Mouse (Mus musculus) E14TG2a.4 (cell line): ENCODE results near the gene Sqstm1.

Experiments
- H3K27me3 ChIP-seq: 2 replicates; pipeline ENCODE4 v1.6.1; 2014; ENCODE audit warnings: low read length, control low read depth; ENCODE audit not compliant: insufficient read depth
- H3K36me3 ChIP-seq: 2 replicates; pipeline ENCODE4 v1.6.1; 2014; ENCODE audit warnings: low read length, control low read depth; ENCODE audit not compliant: insufficient read depth
- H3K4me1 ChIP-seq: replicated peaks from 2 replicates; pipeline ENCODE4 v1.6.1; 2014; ENCODE audit warnings: low read depth, low read length, control low read depth
- H3K4me3 ChIP-seq: replicated peaks from 2 replicates; pipeline ENCODE4 v1.5.1; 2014; ENCODE audit warnings: mild to moderate bottlenecking, low read length
- H3K9me3 ChIP-seq: 2 replicates; pipeline ENCODE4 v1.6.1; 2014; ENCODE audit warnings: low read length, control low read depth
- CTCF ChIP-seq: conservative IDR thresholded peaks from 2 replicates; pipeline ENCODE4 v1.5.1; 2014; ENCODE audit warnings: low read length
- NANOG ChIP-seq: IDR thresholded peaks from 2 replicates; pipeline ENCODE4 v1.6.1; 2014; ENCODE audit warnings: borderline replicate concordance, low read length, mixed read lengths
- POU5F1 ChIP-seq: IDR thresholded peaks from 2 replicates; pipeline ENCODE4 v1.6.1; 2014; ENCODE audit warnings: low read length, borderline replicate concordance

The Sqstm1 gene

DNA sequence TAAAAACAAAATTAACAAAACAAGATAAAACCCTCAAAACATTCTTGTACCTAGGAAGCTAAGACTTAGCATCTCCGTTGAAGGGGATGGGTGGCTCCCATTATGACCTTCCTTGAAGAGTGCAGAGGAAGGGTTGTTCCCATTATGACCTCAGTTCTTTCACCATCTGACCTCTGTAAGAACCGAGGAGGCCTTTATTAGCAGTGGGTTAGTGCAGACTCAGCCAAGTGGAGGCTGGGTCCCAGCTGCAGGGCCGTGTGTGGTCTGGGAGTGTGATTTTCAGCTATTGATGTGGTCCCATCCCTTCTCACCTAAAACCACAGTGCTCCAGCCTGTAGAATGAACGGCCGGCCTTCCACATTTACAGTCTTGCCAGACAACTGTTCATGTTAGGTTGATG lies 34.6 kb upstream of the Sqstm1 start:
- Histone ChIP-seq H3K36me3 (0 out of 2 replicates have a peak, but pooled peaks cover 4% of the 10 kb centered on the region), H3K4me1 (peaks cover 41% of the 10 kb centered on the region), H3K9me3 (no peaks in the 10 kb centered on the region), H3K27me3 (peaks cover 4% of the 10 kb centered on the region), H3K4me3 (no peak overlapping the region)
- TF ChIP-seq NANOG (no peak), CTCF (no peak), POU5F1 (no peak)

DNA sequence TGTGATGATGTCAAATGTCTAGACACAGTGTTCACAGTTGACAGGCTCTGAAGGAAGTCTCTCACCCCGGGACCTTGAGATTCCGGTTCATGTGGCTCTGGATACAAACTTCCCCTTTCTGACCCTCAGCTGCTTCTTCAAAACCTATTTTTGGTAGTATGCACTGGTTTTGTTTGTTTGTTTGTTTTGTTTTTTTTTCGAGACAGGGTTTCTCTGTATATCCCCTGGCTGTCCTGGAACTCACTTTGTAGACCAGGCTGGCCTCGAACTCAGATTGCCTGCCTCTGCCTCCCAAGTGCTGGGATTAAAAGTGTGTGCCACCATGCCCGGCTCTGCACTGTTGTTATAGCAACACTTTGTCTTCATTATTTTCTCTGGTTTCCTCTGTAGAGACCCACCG lies 33.3 kb upstream of the Sqstm1 start:
- TF ChIP-seq CTCF (no peak), POU5F1 (no peak), NANOG (no peak)
- peaks cover 15% of the 10 kb centered on the region for H3K27me3 ChIP-seq
- peaks cover 30% of the 10 kb centered on the region for H3K4me1 ChIP-seq
- no peak overlapping the region for H3K4me3 ChIP-seq
- no peaks in the 10 kb centered on the region for H3K9me3 ChIP-seq
- H3K36me3 ChIP-seq = peaks cover 13% of the 10 kb centered on the region

DNA sequence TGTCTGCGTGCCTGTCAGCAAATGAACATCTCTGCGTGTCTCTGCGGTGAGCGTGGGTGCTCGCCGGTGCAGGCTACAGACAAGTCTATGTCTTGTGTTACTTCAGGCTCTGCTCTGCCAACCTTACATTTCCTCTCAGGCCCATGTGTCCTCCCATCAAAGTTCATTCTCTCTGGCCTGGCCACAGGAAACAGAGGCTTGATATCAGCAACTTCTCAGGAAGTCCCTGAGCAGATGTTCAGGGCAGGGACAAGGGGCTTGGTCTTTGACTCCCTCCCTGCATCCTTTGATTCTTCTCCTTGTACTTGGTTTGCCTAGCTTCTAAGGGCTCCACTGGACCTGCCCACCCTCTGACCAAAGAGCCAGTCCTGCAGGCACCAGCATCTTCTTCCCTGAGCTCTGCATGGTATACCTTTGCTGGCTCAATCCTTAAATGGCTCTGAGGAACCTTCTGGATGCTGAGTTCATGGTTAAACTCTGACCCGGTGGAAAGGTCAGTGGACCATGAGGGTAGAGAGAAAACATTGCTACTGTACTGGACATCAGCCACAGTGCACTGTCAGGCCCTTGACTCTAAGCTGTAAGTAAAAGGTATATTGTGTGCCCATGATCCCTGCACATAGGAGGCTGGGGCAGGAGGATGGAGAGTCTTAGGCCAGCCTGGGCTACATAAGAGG lies 29.7 kb upstream of the Sqstm1 start:
- peaks cover 34% of the 10 kb centered on the region for H3K4me1 ChIP-seq
- H3K27me3 ChIP-seq = peaks cover 48% of the 10 kb centered on the region
- H3K9me3 ChIP-seq = no peaks in the 10 kb centered on the region
- H3K36me3 ChIP-seq = peaks cover 20% of the 10 kb centered on the region
- no peak overlapping the region for H3K4me3 ChIP-seq
- TF ChIP-seq CTCF (no peak), POU5F1 (no peak), NANOG (no peak)

DNA sequence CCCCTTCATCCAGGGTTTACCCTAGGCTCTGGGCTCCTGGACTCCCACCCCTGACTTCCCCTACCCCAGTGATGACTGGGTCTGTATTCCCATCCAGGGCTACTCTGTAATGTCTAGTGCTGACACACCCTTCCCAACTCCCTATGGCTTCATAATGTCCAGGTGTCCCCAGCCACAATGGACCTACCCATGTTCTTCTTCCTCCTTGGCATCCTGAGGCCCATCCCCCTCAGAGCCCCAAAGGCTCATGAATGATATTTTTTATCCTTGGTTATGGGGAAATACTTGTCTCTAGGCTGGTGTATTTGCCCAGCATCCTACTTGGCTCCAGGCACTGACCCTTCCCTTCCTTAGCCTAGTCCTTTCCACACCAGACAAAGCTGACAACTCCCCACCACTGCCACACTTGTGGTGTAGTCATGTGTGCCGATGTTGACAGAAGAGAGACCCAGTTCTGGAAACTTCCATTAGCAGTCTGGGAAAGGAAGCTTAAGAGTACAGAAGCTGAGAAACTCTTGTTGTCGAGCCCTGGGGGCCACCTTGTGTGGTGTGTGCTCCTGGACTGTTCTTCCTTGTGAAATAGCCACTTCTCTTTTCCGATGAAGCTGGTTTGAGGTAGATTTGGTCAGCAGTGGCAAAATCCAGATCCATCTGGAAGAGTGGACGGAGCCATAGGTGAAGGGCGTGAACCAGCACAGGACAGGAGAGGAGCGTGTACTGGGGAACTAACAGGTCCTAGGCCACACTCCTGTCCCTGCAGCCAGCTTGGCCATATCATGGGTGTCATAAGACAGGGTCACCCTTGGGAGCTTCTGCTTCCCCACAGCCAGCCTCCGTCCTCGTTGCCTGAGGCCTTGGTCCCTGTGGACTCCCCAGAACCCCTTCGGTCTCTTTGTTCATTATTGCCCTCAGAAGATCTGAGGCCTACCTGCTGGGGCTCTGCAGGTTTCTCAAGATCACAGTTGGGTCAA lies 28.5 kb upstream of the Sqstm1 start:
- no peak for TF ChIP-seq NANOG
- no peak for TF ChIP-seq CTCF
- no peak for TF ChIP-seq POU5F1
- peak overlapping the region; percentile 86; the same call in 1 of the 2 replicates for H3K4me3 ChIP-seq

DNA sequence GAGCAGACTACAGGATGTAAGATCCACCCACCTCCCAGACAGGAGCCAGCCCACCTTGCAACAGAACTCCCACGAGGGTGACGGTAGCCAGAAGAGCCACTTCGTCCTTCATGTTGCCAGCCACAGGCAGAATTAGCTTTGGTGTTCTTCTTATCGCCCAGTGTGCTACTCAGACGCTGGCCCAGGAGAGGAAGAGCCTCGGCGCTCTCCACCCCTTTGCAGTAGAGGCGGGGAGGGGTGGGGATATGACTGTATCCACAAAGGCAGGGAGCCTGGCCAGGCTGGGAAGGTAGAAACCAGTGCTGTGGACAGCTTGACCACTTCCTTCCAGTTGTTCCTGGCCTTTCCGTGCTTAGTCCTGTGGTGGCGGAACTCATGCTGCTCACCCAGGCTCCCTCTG lies 27.7 kb upstream of the Sqstm1 start, which contains the start of gene Ltc4s:
Gene Ltc4s (minus strand): TSS at position 293 of the 400 bp plus-strand sequence.
- peaks cover 48% of the 10 kb centered on the region for H3K4me1 ChIP-seq
- peak within 1 kb of the TSS; percentile 86 for H3K4me3 ChIP-seq
- TF ChIP-seq NANOG (no peak), POU5F1 (no peak), CTCF (no peak)
- peaks cover 37% of the 10 kb centered on the region for H3K36me3 ChIP-seq
- H3K9me3 ChIP-seq = no peaks in the 10 kb centered on the region
- H3K27me3 ChIP-seq = peaks cover 66% of the 10 kb centered on the region

More for the DNA sequence above, 28.5 kb upstream of the Sqstm1 start:
- Histone ChIP-seq H3K27me3 (peaks cover 59% of the 10 kb centered on the region), H3K4me1 (peaks cover 40% of the 10 kb centered on the region), H3K36me3 (peaks cover 29% of the 10 kb centered on the region), H3K9me3 (no peaks in the 10 kb centered on the region)

DNA sequence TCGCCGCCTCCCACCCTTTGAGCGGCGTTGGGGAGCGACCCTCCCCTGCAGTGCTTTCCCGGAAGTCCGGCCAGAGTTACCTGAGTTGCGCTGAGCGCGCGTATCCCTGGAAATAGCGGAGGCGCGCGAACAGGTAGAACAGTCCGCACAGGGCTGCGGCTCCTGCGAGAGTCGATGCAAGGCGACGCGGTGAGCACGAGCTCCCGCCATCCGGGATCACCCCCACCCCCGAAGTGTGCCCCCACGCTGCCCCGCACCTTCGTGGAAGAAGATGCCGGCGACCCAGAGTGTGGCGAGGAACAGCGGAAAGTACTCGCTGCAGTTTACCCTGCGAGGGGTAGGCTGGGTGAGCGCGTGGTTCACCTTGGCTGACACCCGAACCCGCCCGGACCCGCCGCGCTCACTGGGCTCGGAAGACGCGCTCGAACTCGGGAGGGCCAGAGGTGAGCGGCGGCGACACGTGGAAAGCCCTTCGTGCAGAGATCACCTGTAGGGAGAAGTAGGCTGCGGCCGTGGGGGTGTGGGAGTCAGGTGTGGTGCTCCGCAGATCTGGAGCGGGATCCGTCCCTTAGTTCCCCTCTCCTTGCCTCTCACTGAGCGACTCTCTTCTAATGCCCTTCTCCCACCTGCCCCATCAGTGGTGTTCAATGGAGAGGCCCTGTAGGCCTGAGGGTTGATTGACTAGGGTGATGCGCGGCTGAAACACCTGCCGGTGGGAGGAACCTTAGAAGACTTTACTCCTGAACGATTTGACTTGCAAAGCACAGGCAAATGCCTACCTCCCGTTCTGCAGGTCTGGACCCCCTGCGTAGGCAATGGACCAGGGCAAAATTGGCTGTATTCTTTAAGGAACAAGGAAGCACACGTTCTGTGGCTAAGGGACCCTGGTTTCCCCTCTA lies 26.6 kb upstream of the Sqstm1 start:
- no peaks in the 10 kb centered on the region for H3K9me3 ChIP-seq
- H3K4me3 ChIP-seq = peak overlapping the region; percentile 86
- TF ChIP-seq POU5F1 (no peak), NANOG (no peak), CTCF (no peak)
- H3K27me3 ChIP-seq = peaks cover 77% of the 10 kb centered on the region
- peaks cover 59% of the 10 kb centered on the region for H3K4me1 ChIP-seq
- H3K36me3 ChIP-seq = peaks cover 49% of the 10 kb centered on the region

DNA sequence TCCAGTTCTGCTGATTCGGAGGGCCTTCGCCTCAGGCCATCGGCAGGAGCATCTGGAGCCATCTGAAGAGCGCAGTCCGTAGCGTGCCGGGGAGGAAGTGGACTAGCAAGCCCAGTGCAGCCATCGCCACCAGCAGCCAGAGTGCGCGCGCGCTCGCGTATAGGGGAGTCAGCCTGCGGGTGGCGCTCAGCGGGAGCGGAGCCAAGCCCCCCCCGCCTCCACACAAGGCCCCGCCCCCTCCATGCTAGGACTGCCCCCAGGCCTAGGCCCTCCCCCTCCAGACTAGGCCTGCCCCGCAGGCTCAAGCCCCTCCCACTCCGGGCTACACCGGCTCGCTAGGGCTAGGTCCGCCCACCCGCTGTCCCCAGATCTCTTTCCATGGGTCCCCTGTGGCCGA lies 25.9 kb upstream of the Sqstm1 start:
- no peaks in the 10 kb centered on the region for H3K9me3 ChIP-seq
- peaks cover 66% of the 10 kb centered on the region for H3K4me1 ChIP-seq
- peaks cover 82% of the 10 kb centered on the region for H3K27me3 ChIP-seq
- H3K36me3 ChIP-seq = peaks cover 53% of the 10 kb centered on the region
- peak overlapping the region; percentile 86 for H3K4me3 ChIP-seq
- TF ChIP-seq CTCF = no peak
- TF ChIP-seq NANOG = no peak
- no peak for TF ChIP-seq POU5F1
